Mouse (Mus musculus) intestine, postnatal 0 days (tissue): ENCODE results near the gene Sema4g. TPM values are rescaled to one million over a fixed set of nuclear protein-coding genes. Genes with fewer than 3 reads are reported as not detected.

Experiments
- ATAC-seq: fragments of 200-750 bp; cut with Nextera tagmentation; 2 replicates; pipeline ENCODE4 v1.8.0; 2017; ENCODE audit warnings: mild to moderate bottlenecking, moderate TSS enrichment, moderate library complexity
- H3K27ac ChIP-seq: fragments of 300-500 bp; sonication (generic); 2 replicates; pipeline ENCODE4 v1.5.1; 2014; ENCODE audit warnings: mild to moderate bottlenecking, low read depth, low read length, moderate library complexity
- H3K27me3 ChIP-seq: fragments of 300-500 bp; sonication (generic); replicated peaks from 2 replicates; pipeline ENCODE4 v1.6.1; 2014; ENCODE audit warnings: low read length, mixed read lengths; ENCODE audit not compliant: control insufficient read depth, insufficient read depth
- H3K36me3 ChIP-seq: fragments of 300-500 bp; sonication (generic); 2 replicates; pipeline ENCODE4 v1.6.1; 2014; ENCODE audit warnings: mild to moderate bottlenecking, moderate library complexity; ENCODE audit not compliant: control insufficient read depth, insufficient read depth
- H3K4me1 ChIP-seq: fragments of 300-500 bp; sonication (generic); replicated peaks from 2 replicates; pipeline ENCODE4 v1.6.1; 2014; ENCODE audit warnings: antibody characterized with exemption, low read length, mixed read lengths; ENCODE audit not compliant: control insufficient read depth, insufficient read depth
- H3K4me2 ChIP-seq: fragments of 300-500 bp; sonication (generic); replicated peaks from 2 replicates; pipeline ENCODE4 v1.6.1; 2014; ENCODE audit warnings: low read depth, mild to moderate bottlenecking, moderate library complexity
- H3K4me3 ChIP-seq: fragments of 300-500 bp; sonication (generic); 2 replicates; pipeline ENCODE4 v1.5.1; 2014; ENCODE audit warnings: low read depth, low read length
- H3K9ac ChIP-seq: fragments of 300-500 bp; sonication (generic); 2 replicates; pipeline ENCODE4 v1.6.1; 2014; ENCODE audit warnings: mild to moderate bottlenecking, low read depth, low read length
- H3K9me3 ChIP-seq: fragments of 300-500 bp; sonication (generic); 2 replicates; pipeline ENCODE4 v1.6.1; 2016; ENCODE audit warnings: mixed run types; ENCODE audit not compliant: control insufficient read depth
- CTCF ChIP-seq: sonication (generic); IDR thresholded peaks from 2 replicates; pipeline ENCODE4 v1.5.1; 2016; ENCODE audit warnings: low read depth, mild to moderate bottlenecking, control low read depth, antibody characterized with exemption, moderate library complexity
- WGBS: fragments of 180-500 bp; shearing (Covaris S2); extraction: QIAGEN DNeasy Blood & Tissue Kit; methylation state at CpG from one replicate; pipeline ENCODE4 v1.1.7; 2014; 5-methylcytosine and 5-hydroxymethylcytosine counted together
- polyA plus RNA-seq: library from polyadenylated mRNA; unstranded; fragments of >200 nt; fragmentation: Nextera tagmentation; extraction: Ambion mirVana; gene quantifications from 2 replicates; pipeline ENCODE4 v1.2.1, GENCODE M21; 2015

Sema4g gene
- polyA plus RNA-seq, 1 experiment from 2014 or later, result 7.8 TPM

GRCm38 (mm10) chr19:45025937-45026568 lies 37.2 kb downstream of the Sema4g start:
- Histone ChIP-seq H3K4me1 (no peaks in the 10 kb centered on the region; the same call in 1 of the 2 replicates), H3K27ac (peak overlapping the region; percentile 23; the same call in 1 of the 2 replicates), H3K9ac (no peak overlapping the region), H3K4me3 (no peak overlapping the region), H3K9me3 (no peaks in the 10 kb centered on the region), H3K27me3 (no peaks in the 10 kb centered on the region), H3K4me2 (no peak overlapping the region), H3K36me3 (peaks cover 63% of the 10 kb centered on the region)
- ATAC-seq, result no peak
- TF ChIP-seq CTCF, result no peak
- 88% methylated on average over 37 of the region's 37 CpGs for WGBS

GRCm38 (mm10) chr19:45026958-45027670 lies 38.2 kb downstream of the Sema4g start:
- Histone ChIP-seq H3K36me3 (peaks cover 56% of the 10 kb centered on the region), H3K9ac (no peak overlapping the region), H3K9me3 (no peaks in the 10 kb centered on the region), H3K4me3 (no peak overlapping the region), H3K27ac (no peak overlapping the region; the same call in 1 of the 2 replicates), H3K4me1 (no peaks in the 10 kb centered on the region; the same call in 1 of the 2 replicates), H3K4me2 (no peak overlapping the region), H3K27me3 (no peaks in the 10 kb centered on the region)
- ATAC-seq, result no peak
- WGBS, result 59% methylated on average over 6 of the region's 6 CpGs
- no peak for TF ChIP-seq CTCF

- no peaks in the 10 kb centered on the region for H3K9me3 ChIP-seq
- H3K4me2 ChIP-seq, result no peak overlapping the region
- no peak overlapping the region for H3K9ac ChIP-seq
- no peaks in the 10 kb centered on the region; the same call in 1 of the 2 replicates for H3K4me1 ChIP-seq
- peaks cover 51% of the 10 kb centered on the region for H3K36me3 ChIP-seq
- peak; percentile 49 for ATAC-seq
- no peaks in the 10 kb centered on the region for H3K27me3 ChIP-seq
- H3K27ac ChIP-seq, result 0 out of 2 replicates have a peak overlapping the region, but pooled peaks have one; percentile 35
- TF ChIP-seq CTCF, result no peak
- WGBS, result 74% methylated on average over 6 of the region's 6 CpGs
- no peak overlapping the region for H3K4me3 ChIP-seq
These were observed 38.9 kb downstream of the Sema4g start for GRCm38 (mm10) chr19:45027848-45028247.

GRCm38 (mm10) chr19:45028746-45029145 lies 39.8 kb downstream of the Sema4g start:
- no peak for TF ChIP-seq CTCF
- Histone ChIP-seq H3K4me1 (no peaks in the 10 kb centered on the region; the same call in 1 of the 2 replicates), H3K4me2 (no peak overlapping the region), H3K27me3 (no peaks in the 10 kb centered on the region), H3K9ac (no peak overlapping the region), H3K4me3 (no peak overlapping the region), H3K9me3 (no peaks in the 10 kb centered on the region), H3K27ac (peak overlapping the region; percentile 35), H3K36me3 (peaks cover 46% of the 10 kb centered on the region)
- 63% methylated on average over 19 of the region's 19 CpGs for WGBS
- no peak for ATAC-seq

GRCm38 (mm10) chr19:45029571-45029970 lies 40.7 kb downstream of the Sema4g start:
- WGBS, result 59% methylated on average over 9 of the region's 9 CpGs
- Histone ChIP-seq H3K9me3 (no peaks in the 10 kb centered on the region), H3K27me3 (no peaks in the 10 kb centered on the region), H3K4me2 (no peak overlapping the region), H3K27ac (no peak overlapping the region), H3K9ac (no peak overlapping the region), H3K36me3 (peaks cover 42% of the 10 kb centered on the region), H3K4me3 (no peak overlapping the region), H3K4me1 (no peaks in the 10 kb centered on the region; the same call in 1 of the 2 replicates)
- no peak for TF ChIP-seq CTCF
- no peak for ATAC-seq

GRCm38 (mm10) chr19:45030111-45030510 lies 41.2 kb downstream of the Sema4g start:
- H3K27me3 ChIP-seq, result no peaks in the 10 kb centered on the region
- peak overlapping the region; percentile 60; the same call in 1 of the 2 replicates for H3K4me2 ChIP-seq
- no peaks in the 10 kb centered on the region; the same call in 1 of the 2 replicates for H3K4me1 ChIP-seq
- ATAC-seq, result no peak
- no peak overlapping the region for H3K4me3 ChIP-seq
- peaks cover 37% of the 10 kb centered on the region for H3K36me3 ChIP-seq
- whole genome bisulfite sequencing, result 36% methylated on average over 8 of the region's 8 CpGs
- peak; percentile 89 for TF ChIP-seq CTCF
- H3K27ac ChIP-seq, result no peak overlapping the region
- H3K9ac ChIP-seq, result no peak overlapping the region
- H3K9me3 ChIP-seq, result no peaks in the 10 kb centered on the region
